Mouse (Mus musculus) limb, embryonic 12.5 days (tissue): ENCODE data around the gene Ago4. TPM values are rescaled to one million over a fixed set of nuclear protein-coding genes. Genes with fewer than 3 reads are reported as not detected.

Source experiments
- ATAC-seq: fragments of 200-750 bp; cut with Nextera tagmentation; 2 replicates; pipeline ENCODE4 v1.8.0; 2017; ENCODE audit warnings: low read depth, moderate TSS enrichment; ENCODE audit not compliant: insufficient number of reproducible peaks, insufficient read depth, low FRiP score, low TSS enrichment
- H3K27ac ChIP-seq: fragments of 300-500 bp; sonication (generic); 2 replicates; pipeline ENCODE4 v1.5.1; 2016; ENCODE audit warnings: mild to moderate bottlenecking, moderate library complexity
- H3K27me3 ChIP-seq: fragments of 300-500 bp; sonication (generic); 2 replicates; pipeline ENCODE4 v1.6.1; 2016; ENCODE audit warnings: mild to moderate bottlenecking, moderate library complexity
- H3K36me3 ChIP-seq: fragments of 300-500 bp; sonication (generic); 2 replicates; pipeline ENCODE4 v1.6.1; 2016; ENCODE audit warnings: mild to moderate bottlenecking, moderate library complexity
- H3K4me1 ChIP-seq: fragments of 300-500 bp; sonication (generic); replicated peaks from 2 replicates; pipeline ENCODE4 v1.6.1; 2016
- H3K4me2 ChIP-seq: fragments of 300-500 bp; sonication (generic); 2 replicates; pipeline ENCODE4 v1.6.1; 2016; ENCODE audit warnings: mild to moderate bottlenecking, moderate library complexity
- H3K4me3 ChIP-seq: fragments of 300-500 bp; sonication (generic); replicated peaks from 2 replicates; pipeline ENCODE4 v1.5.1; 2016; ENCODE audit warnings: mild to moderate bottlenecking
- H3K9ac ChIP-seq: fragments of 300-500 bp; sonication (generic); replicated peaks from 2 replicates; pipeline ENCODE4 v1.6.1; 2016; ENCODE audit warnings: mild to moderate bottlenecking, moderate library complexity
- H3K9me3 ChIP-seq: fragments of 300-500 bp; sonication (generic); 2 replicates; pipeline ENCODE4 v1.6.1; 2016; ENCODE audit warnings: mild to moderate bottlenecking, moderate library complexity
- WGBS: fragments of 180-500 bp; shearing (Covaris S2); methylation state at CpG from one replicate; pipeline ENCODE4 v1.1.7; 2016; 5-methylcytosine and 5-hydroxymethylcytosine counted together
- polyA plus RNA-seq: library from polyadenylated mRNA; unstranded; fragments of >200 nt; fragmentation: Nextera tagmentation; extraction: Ambion mirVana; gene quantifications from 2 replicates; pipeline ENCODE4 v1.2.1, GENCODE M21; 2016

Gene Ago4
- polyA plus RNA-seq, 1 experiment from 2014 or later = 2.3 TPM

- no peaks in the 10 kb centered on the region for H3K9me3 ChIP-seq
- WGBS = 8% methylated on average over 8 of the region's 8 CpGs
- no peaks in the 10 kb centered on the region for H3K27me3 ChIP-seq
- H3K4me3 ChIP-seq = peak overlapping the region; percentile 87
- H3K4me2 ChIP-seq = peak overlapping the region; percentile 72
- no peak overlapping the region; the same call in 1 of the 2 replicates for H3K9ac ChIP-seq
- no peak for ATAC-seq
- peaks cover 40% of the 10 kb centered on the region for H3K4me1 ChIP-seq
- peak overlapping the region; percentile 89; the same call in 1 of the 2 replicates for H3K27ac ChIP-seq
- no peaks in the 10 kb centered on the region for H3K36me3 ChIP-seq
Measured at GRCm38 (mm10) chr4:126468925-126469324, 64.3 kb downstream of the Ago4 start.

GRCm38 (mm10) chr4:126468285-126468901 lies 64.9 kb downstream of the Ago4 start, which contains the start of gene Ago1:
Gene Ago1, minus strand, starts transcription at chr4:126468583.
- peaks cover 40% of the 10 kb centered on the region for H3K4me1 ChIP-seq
- no peaks in the 10 kb centered on the region for H3K36me3 ChIP-seq
- no peaks in the 10 kb centered on the region for H3K27me3 ChIP-seq
- peak within 1 kb of the TSS; percentile 89 for H3K27ac ChIP-seq
- WGBS = under 1% methylated on average over 55 of the region's 55 CpGs
- peak within 1 kb of the TSS; percentile 87 for H3K4me3 ChIP-seq
- peak; percentile 79 for ATAC-seq
- H3K9me3 ChIP-seq = no peaks in the 10 kb centered on the region
- peak within 1 kb of the TSS; percentile 89 for H3K9ac ChIP-seq
- peak within 1 kb of the TSS; percentile 72 for H3K4me2 ChIP-seq

DNA sequence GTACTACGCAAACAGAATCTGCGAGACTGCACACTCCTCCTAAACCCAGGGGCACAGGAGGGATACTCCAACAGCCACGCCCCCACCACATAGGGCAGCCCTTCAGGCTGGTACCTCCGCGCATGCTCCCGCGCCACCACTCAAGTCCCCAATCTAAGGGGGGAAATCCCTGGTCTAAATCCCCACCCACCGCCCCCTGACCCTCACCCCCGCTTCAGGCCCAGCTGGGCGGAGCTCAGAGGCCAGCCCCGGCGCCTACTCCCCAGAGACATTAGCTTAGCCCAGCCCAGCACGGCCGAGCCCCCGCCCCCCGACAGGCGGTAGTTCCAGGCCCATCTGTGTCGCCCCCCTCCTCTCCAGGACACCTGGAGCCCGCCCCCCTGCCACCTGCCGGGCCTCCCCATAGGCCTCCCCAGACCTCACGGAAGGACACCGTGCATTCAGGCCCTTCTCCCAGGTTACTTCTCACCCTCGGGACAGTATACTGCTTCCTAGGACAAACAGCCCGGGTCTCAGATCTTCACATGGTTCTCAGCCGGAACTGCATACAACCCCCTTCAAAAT lies 65.5 kb downstream of the Ago4 start:
- H3K4me3 ChIP-seq = peak overlapping the region; percentile 87
- H3K27ac ChIP-seq = peak overlapping the region; percentile 89
- no peaks in the 10 kb centered on the region for H3K9me3 ChIP-seq
- peak; percentile 69 for ATAC-seq
- 4% methylated on average over 25 of the region's 25 CpGs for WGBS
- peak overlapping the region; percentile 72 for H3K4me2 ChIP-seq
- H3K27me3 ChIP-seq = no peaks in the 10 kb centered on the region
- H3K36me3 ChIP-seq = no peaks in the 10 kb centered on the region
- peaks cover 40% of the 10 kb centered on the region for H3K4me1 ChIP-seq
- peak overlapping the region; percentile 89 for H3K9ac ChIP-seq

DNA sequence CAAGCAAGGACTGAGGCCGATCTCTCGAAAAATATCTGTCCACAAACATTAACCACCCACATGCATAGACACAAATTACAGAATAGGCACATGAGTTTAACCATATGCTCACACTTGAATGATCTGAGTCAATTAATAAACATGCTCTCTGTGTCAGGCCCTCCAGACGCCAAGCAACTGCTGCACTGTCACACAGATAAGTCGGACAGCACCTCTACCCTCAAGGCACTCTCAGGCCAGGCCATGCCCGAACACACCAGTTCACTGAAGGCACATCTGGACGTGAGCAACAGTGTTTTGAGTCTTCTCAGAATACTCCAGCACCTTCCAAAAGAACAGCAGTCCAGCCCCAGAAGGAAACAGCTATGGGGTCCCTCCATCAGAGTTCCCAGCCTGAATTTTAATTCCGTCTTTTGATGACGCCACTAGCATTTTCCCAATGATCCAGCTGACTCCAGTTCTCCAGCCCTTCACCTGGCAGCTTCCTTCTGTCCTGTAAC lies 67.0 kb downstream of the Ago4 start:
- Histone ChIP-seq H3K4me1 (peaks cover 40% of the 10 kb centered on the region), H3K36me3 (no peaks in the 10 kb centered on the region; the same call in 1 of the 2 replicates), H3K27ac (no peak overlapping the region), H3K9me3 (no peaks in the 10 kb centered on the region), H3K4me2 (peak overlapping the region; percentile 26; the same call in 1 of the 2 replicates), H3K9ac (no peak overlapping the region), H3K4me3 (no peak overlapping the region; the same call in 1 of the 2 replicates), H3K27me3 (no peaks in the 10 kb centered on the region)
- 38% methylated on average over 8 of the region's 8 CpGs for WGBS
- no peak for ATAC-seq

GRCm38 (mm10) chr4:126465843-126466242 lies 67.4 kb downstream of the Ago4 start:
- peaks cover 2% of the 10 kb centered on the region; the same call in 1 of the 2 replicates for H3K36me3 ChIP-seq
- no peaks in the 10 kb centered on the region for H3K9me3 ChIP-seq
- peak overlapping the region; percentile 26; the same call in 1 of the 2 replicates for H3K4me2 ChIP-seq
- peaks cover 40% of the 10 kb centered on the region for H3K4me1 ChIP-seq
- no peaks in the 10 kb centered on the region for H3K27me3 ChIP-seq
- no peak overlapping the region for H3K9ac ChIP-seq
- 13% methylated on average over 8 of the region's 8 CpGs for WGBS
- H3K27ac ChIP-seq = no peak overlapping the region
- H3K4me3 ChIP-seq = no peak overlapping the region; the same call in 1 of the 2 replicates
- ATAC-seq = no peak

DNA sequence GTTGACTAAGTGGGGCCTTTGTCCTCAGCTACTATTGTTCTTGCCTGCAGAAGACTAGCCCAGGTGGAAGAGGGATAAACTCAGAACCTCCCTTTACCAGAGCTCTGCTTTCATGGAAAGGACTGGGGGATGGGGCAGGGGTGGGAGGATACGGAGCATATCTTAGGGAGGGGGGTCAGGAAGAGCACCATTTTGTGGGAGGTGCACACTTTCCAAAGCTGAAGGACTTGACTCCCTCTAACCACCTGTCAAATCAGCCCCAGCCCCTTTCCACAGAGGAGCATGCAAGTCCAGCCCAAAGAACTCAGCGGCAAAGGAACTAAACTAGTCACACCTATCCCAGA lies 68.4 kb downstream of the Ago4 start:
- Histone ChIP-seq H3K4me1 (peaks cover 40% of the 10 kb centered on the region), H3K4me3 (no peak overlapping the region), H3K27me3 (no peaks in the 10 kb centered on the region), H3K36me3 (peaks cover 12% of the 10 kb centered on the region), H3K4me2 (no peak overlapping the region), H3K9me3 (no peaks in the 10 kb centered on the region), H3K9ac (no peak overlapping the region), H3K27ac (no peak overlapping the region)
- WGBS = 16% methylated on average over 2 of the region's 2 CpGs
- ATAC-seq = no peak

DNA sequence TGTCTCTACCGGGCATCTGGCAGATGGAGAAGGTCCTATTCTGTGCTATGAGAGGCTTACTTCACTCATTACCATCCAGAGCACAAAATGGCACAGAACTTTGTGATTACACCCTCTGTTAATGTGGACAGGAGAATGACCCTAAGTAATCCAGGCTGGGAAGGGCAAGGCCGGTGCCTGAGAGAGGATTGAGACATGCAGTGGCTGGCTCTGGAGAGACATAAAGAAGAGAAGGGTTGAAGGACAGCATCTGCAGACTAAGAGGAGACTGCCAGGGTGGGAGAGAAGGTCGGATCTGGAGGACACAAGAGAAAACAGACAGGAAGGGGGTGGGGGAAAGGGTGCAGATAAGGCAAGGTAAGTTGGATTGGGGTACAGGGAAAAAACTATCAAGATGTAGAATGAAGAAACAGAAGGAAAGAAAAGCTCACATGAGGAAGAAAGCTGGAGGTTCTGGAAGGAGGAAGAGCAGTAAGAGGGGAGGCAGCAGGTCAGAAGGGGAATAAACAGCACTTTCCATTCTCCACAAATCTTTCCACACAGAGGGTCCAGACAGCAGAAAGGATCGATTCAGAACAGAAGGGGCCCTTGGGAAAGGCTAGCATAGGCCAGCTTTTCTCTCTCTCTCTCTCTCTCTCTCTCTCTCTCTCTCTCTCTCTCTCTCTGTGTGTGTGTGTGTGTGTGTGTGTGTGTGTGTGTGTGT lies 68.9 kb downstream of the Ago4 start:
- Histone ChIP-seq H3K27me3 (no peaks in the 10 kb centered on the region), H3K9me3 (no peaks in the 10 kb centered on the region), H3K36me3 (peaks cover 17% of the 10 kb centered on the region), H3K4me3 (no peak overlapping the region), H3K4me1 (peaks cover 40% of the 10 kb centered on the region), H3K9ac (no peak overlapping the region), H3K27ac (no peak overlapping the region), H3K4me2 (no peak overlapping the region)
- no peak for ATAC-seq
- WGBS = 43% methylated on average over 4 of the region's 4 CpGs

- ATAC-seq = no peak
- H3K4me3 ChIP-seq = no peak overlapping the region
- WGBS = 93% methylated on average over 7 of the region's 7 CpGs
Measured at GRCm38 (mm10) chr4:126455441-126455840, 77.8 kb downstream of the Ago4 start.

DNA sequence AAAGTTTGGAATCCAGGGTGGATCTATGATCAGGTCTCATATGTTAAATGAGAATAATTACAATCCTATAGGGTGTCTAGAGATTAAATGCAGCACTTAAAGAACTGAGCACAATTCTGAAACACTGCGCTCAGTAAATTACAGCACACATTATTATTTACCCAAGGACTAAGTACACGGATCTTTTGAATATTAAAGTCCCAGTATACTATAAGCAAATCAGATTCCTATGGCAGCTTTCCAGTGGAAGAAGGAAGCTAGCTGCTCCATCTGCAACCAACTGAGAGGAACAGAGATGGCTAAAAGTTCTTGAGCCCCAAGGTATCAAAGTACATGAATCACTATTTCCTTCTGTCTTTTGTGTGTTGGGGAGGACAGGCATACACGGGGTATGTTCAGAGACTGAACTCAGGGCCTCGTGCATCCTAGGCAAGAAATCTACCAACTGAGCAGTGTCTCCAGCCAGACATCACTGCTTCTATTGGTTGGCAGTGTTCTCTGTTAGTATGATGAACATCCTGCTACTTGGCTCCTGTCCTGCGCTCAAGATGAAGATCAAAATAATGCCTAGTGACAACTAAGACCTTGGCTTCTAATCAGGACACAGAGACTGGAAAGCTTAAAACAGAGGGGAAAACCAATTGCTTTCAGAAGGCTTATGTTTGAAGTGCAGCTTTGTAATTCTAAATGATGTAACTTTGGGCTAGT lies 78.6 kb downstream of the Ago4 start:
- Histone ChIP-seq H3K36me3 (peaks cover 95% of the 10 kb centered on the region), H3K27ac (no peak overlapping the region), H3K9me3 (no peaks in the 10 kb centered on the region)

More at GRCm38 (mm10) chr4:126455441-126455840, 77.8 kb downstream of the Ago4 start:
- Histone ChIP-seq H3K27ac (no peak overlapping the region), H3K4me2 (no peak overlapping the region), H3K9me3 (no peaks in the 10 kb centered on the region), H3K9ac (no peak overlapping the region), H3K4me1 (no peaks in the 10 kb centered on the region), H3K36me3 (peaks cover 95% of the 10 kb centered on the region), H3K27me3 (no peaks in the 10 kb centered on the region)

GRCm38 (mm10) chr4:126450268-126450667 lies 83.0 kb downstream of the Ago4 start:
- H3K36me3 ChIP-seq = peaks cover 92% of the 10 kb centered on the region
- 81% methylated on average over 1 of the region's 1 CpGs for WGBS
- H3K9me3 ChIP-seq = no peaks in the 10 kb centered on the region
- no peak overlapping the region for H3K4me3 ChIP-seq
- no peaks in the 10 kb centered on the region for H3K4me1 ChIP-seq
- no peak overlapping the region for H3K27ac ChIP-seq
- no peak for ATAC-seq
- H3K4me2 ChIP-seq = no peak overlapping the region
- no peaks in the 10 kb centered on the region for H3K27me3 ChIP-seq
- H3K9ac ChIP-seq = no peak overlapping the region

More for the DNA sequence above, 78.6 kb downstream of the Ago4 start:
- Histone ChIP-seq H3K4me3 (no peak overlapping the region), H3K9ac (no peak overlapping the region), H3K4me1 (no peaks in the 10 kb centered on the region), H3K4me2 (no peak overlapping the region), H3K27me3 (no peaks in the 10 kb centered on the region)
- no peak for ATAC-seq
- WGBS = 94% methylated on average over 5 of the region's 5 CpGs

DNA sequence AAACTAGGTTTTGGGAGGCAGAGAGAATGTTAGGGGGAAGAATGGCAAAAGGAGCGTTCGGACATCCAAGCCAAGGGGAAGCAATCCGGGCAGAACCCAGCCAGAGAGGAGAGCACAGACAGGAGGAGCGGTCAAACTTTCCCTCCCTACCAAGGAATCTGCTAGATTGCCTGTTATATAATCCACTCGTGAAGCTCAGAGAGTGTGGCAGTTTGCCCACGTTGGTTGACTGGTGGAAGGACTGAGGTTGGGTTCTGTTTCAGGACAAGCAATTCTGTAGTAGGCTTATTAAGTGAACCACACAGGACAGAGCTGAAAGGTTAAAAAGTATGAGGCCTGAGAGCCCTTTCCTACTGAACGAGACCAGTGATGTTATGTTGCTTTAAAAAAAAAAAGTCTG lies 86.1 kb downstream of the Ago4 start:
- H3K9me3 ChIP-seq = no peaks in the 10 kb centered on the region
- H3K4me2 ChIP-seq = no peak overlapping the region
- no peak overlapping the region for H3K9ac ChIP-seq
- WGBS = 85% methylated on average over 7 of the region's 7 CpGs
- H3K27me3 ChIP-seq = no peaks in the 10 kb centered on the region
- no peak overlapping the region for H3K4me3 ChIP-seq
- peaks cover 81% of the 10 kb centered on the region for H3K36me3 ChIP-seq
- ATAC-seq = no peak
- H3K4me1 ChIP-seq = no peaks in the 10 kb centered on the region
- H3K27ac ChIP-seq = no peak overlapping the region
